Mouse (Mus musculus) hindbrain, embryonic 14.5 days (tissue): ENCODE data around the gene Mettl5. TPM values are rescaled to one million over a fixed set of nuclear protein-coding genes. Genes with fewer than 3 reads are reported as not detected.

Experiments used
- ATAC-seq: fragments of 200-750 bp; cut with Nextera tagmentation; 2 replicates; pipeline ENCODE4 v1.8.0; 2017; ENCODE audit warnings: moderate number of reproducible peaks, mild to moderate bottlenecking, moderate TSS enrichment, moderate library complexity; ENCODE audit not compliant: low FRiP score
- DNase-seq: peaks from one replicate; pipeline ENCODE4 v3.0.0-alpha.2; 2015; ENCODE audit warnings: low spot score
- H3K27ac ChIP-seq: fragments of 300-500 bp; sonication (generic); 2 replicates; pipeline ENCODE4 v1.5.1; 2014; ENCODE audit warnings: mild to moderate bottlenecking, moderate library complexity
- H3K27me3 ChIP-seq: fragments of 300-500 bp; sonication (generic); 2 replicates; pipeline ENCODE4 v1.6.1; 2014; ENCODE audit warnings: mild to moderate bottlenecking, low read length, mixed read lengths; ENCODE audit not compliant: control insufficient read depth, insufficient read depth
- H3K36me3 ChIP-seq: fragments of 300-500 bp; sonication (generic); replicated peaks from 2 replicates; pipeline ENCODE4 v1.6.1; 2014; ENCODE audit not compliant: control insufficient read depth, insufficient read depth
- H3K4me1 ChIP-seq: fragments of 300-500 bp; sonication (generic); replicated peaks from 2 replicates; pipeline ENCODE4 v1.6.1; 2014; ENCODE audit warnings: antibody characterized with exemption, low read length, mixed read lengths; ENCODE audit not compliant: control insufficient read depth, insufficient read depth
- H3K4me2 ChIP-seq: fragments of 300-500 bp; sonication (generic); replicated peaks from 2 replicates; pipeline ENCODE4 v1.6.1; 2014; ENCODE audit warnings: mild to moderate bottlenecking, moderate library complexity
- H3K4me3 ChIP-seq: fragments of 300-500 bp; sonication (generic); replicated peaks from 2 replicates; pipeline ENCODE4 v1.5.1; 2014; ENCODE audit warnings: mild to moderate bottlenecking, low read length
- H3K9ac ChIP-seq: fragments of 300-500 bp; sonication (generic); 2 replicates; pipeline ENCODE4 v1.6.1; 2014
- H3K9me3 ChIP-seq: fragments of 300-500 bp; sonication (generic); 2 replicates; pipeline ENCODE4 v1.6.1; 2016; ENCODE audit warnings: low read length; ENCODE audit not compliant: control insufficient read depth
- WGBS: fragments of 180-500 bp; shearing (Covaris S2); extraction: QIAGEN DNeasy Blood & Tissue Kit; methylation state at CpG from one replicate; pipeline ENCODE4 v1.1.7; 2014; 5-methylcytosine and 5-hydroxymethylcytosine counted together
- polyA plus RNA-seq: library from polyadenylated mRNA; unstranded; fragments of >200 nt; fragmentation: Nextera tagmentation; extraction: Ambion mirVana; gene quantifications from 2 replicates; pipeline ENCODE4 v1.2.1, GENCODE M21; 2014

Mettl5 gene
- polyA plus RNA-seq, 1 experiment from 2014 or later, result 33.7 TPM

- no peaks in the 10 kb centered on the region for H3K9me3 ChIP-seq
- peak; percentile 94 for DNase-seq
- H3K4me2 ChIP-seq, result peak within 1 kb of the TSS; percentile 69
- H3K9ac ChIP-seq, result peak within 1 kb of the TSS; percentile 98
- ATAC-seq, result peak; percentile 97
- peak within 1 kb of the TSS; percentile 95 for H3K4me3 ChIP-seq
- peaks cover 12% of the 10 kb centered on the region; the same call in 1 of the 2 replicates for H3K36me3 ChIP-seq
- peak within 1 kb of the TSS; percentile 88 for H3K27ac ChIP-seq
- H3K4me1 ChIP-seq, result peaks cover 23% of the 10 kb centered on the region
- no peaks in the 10 kb centered on the region for H3K27me3 ChIP-seq
- under 1% methylated on average over 66 of the region's 66 CpGs for WGBS
Measured at GRCm38 (mm10) chr2:69861485-69862091, 23.8 kb downstream of the Mettl5 start, which contains the start of gene Ssb. Gene Ssb, plus strand, starts transcription at chr2:69861562.

GRCm38 (mm10) chr2:69860972-69861452 is 24.4 kb downstream of the Mettl5 start:
- no peaks in the 10 kb centered on the region for H3K9me3 ChIP-seq
- 12% methylated on average over 13 of the region's 13 CpGs for WGBS
- DNase-seq (no peak), ATAC-seq (peak; percentile 56; the same call in 1 of the 2 replicates)
- H3K4me3 ChIP-seq, result peak overlapping the region; percentile 95
- peak overlapping the region; percentile 88 for H3K27ac ChIP-seq
- no peaks in the 10 kb centered on the region for H3K27me3 ChIP-seq
- H3K36me3 ChIP-seq, result peaks cover 7% of the 10 kb centered on the region; the same call in 1 of the 2 replicates
- H3K4me1 ChIP-seq, result peaks cover 23% of the 10 kb centered on the region
- peak overlapping the region; percentile 69 for H3K4me2 ChIP-seq
- peak overlapping the region; percentile 98 for H3K9ac ChIP-seq

GRCm38 (mm10) chr2:69857882-69858281 is 27.5 kb downstream of the Mettl5 start:
- no peaks in the 10 kb centered on the region for H3K9me3 ChIP-seq
- H3K4me3 ChIP-seq, result no peak overlapping the region
- no peaks in the 10 kb centered on the region for H3K27me3 ChIP-seq
- no peak for DNase-seq
- H3K27ac ChIP-seq, result no peak overlapping the region
- H3K36me3 ChIP-seq, result no peaks in the 10 kb centered on the region
- H3K9ac ChIP-seq, result no peak overlapping the region
- peaks cover 7% of the 10 kb centered on the region for H3K4me1 ChIP-seq
- WGBS, result 85% methylated on average over 1 of the region's 1 CpGs
- ATAC-seq, result no peak
- H3K4me2 ChIP-seq, result no peak overlapping the region

- 77% methylated on average over 8 of the region's 8 CpGs for WGBS
- Histone ChIP-seq H3K27ac (no peak overlapping the region), H3K27me3 (no peaks in the 10 kb centered on the region), H3K4me3 (no peak overlapping the region), H3K9me3 (no peaks in the 10 kb centered on the region), H3K4me1 (no peaks in the 10 kb centered on the region), H3K36me3 (no peaks in the 10 kb centered on the region), H3K4me2 (no peak overlapping the region), H3K9ac (no peak overlapping the region)
- no peak for DNase-seq
- no peak for ATAC-seq
Measured at GRCm38 (mm10) chr2:69856392-69856791, 29.0 kb downstream of the Mettl5 start.

- Histone ChIP-seq H3K36me3 (no peaks in the 10 kb centered on the region), H3K9ac (no peak overlapping the region), H3K4me2 (no peak overlapping the region), H3K27me3 (no peaks in the 10 kb centered on the region), H3K27ac (no peak overlapping the region), H3K9me3 (no peaks in the 10 kb centered on the region), H3K4me3 (no peak overlapping the region), H3K4me1 (no peaks in the 10 kb centered on the region)
- DNase-seq, result no peak
- WGBS, result 76% methylated on average over 2 of the region's 2 CpGs
- ATAC-seq, result no peak
Measured at GRCm38 (mm10) chr2:69851427-69852058, 33.9 kb downstream of the Mettl5 start.

GRCm38 (mm10) chr2:69849215-69849614 is 36.2 kb downstream of the Mettl5 start:
- Histone ChIP-seq H3K27me3 (no peaks in the 10 kb centered on the region), H3K9me3 (no peaks in the 10 kb centered on the region), H3K9ac (no peak overlapping the region), H3K4me1 (no peaks in the 10 kb centered on the region), H3K4me3 (no peak overlapping the region), H3K36me3 (no peaks in the 10 kb centered on the region), H3K27ac (no peak overlapping the region), H3K4me2 (no peak overlapping the region)
- no peak for DNase-seq
- 72% methylated on average over 6 of the region's 6 CpGs for WGBS
- ATAC-seq, result no peak

GRCm38 (mm10) chr2:69840261-69840660 is 45.2 kb downstream of the Mettl5 start:
- H3K27me3 ChIP-seq, result no peaks in the 10 kb centered on the region
- H3K4me3 ChIP-seq, result no peak overlapping the region
- DNase-seq (no peak), ATAC-seq (no peak)
- no peaks in the 10 kb centered on the region for H3K4me1 ChIP-seq
- no peak overlapping the region for H3K4me2 ChIP-seq
- H3K9me3 ChIP-seq, result no peaks in the 10 kb centered on the region
- peaks cover 19% of the 10 kb centered on the region for H3K36me3 ChIP-seq
- 45% methylated on average over 6 of the region's 6 CpGs for WGBS
- H3K9ac ChIP-seq, result no peak overlapping the region
- no peak overlapping the region for H3K27ac ChIP-seq

- no peak for DNase-seq
- Histone ChIP-seq H3K27me3 (no peaks in the 10 kb centered on the region), H3K27ac (no peak overlapping the region), H3K4me1 (no peaks in the 10 kb centered on the region), H3K36me3 (peaks cover 35% of the 10 kb centered on the region), H3K9ac (no peak overlapping the region), H3K4me2 (no peak overlapping the region), H3K9me3 (no peaks in the 10 kb centered on the region), H3K4me3 (no peak overlapping the region)
- ATAC-seq, result no peak
Measured at GRCm38 (mm10) chr2:69838707-69839106, 46.7 kb downstream of the Mettl5 start.

- no peaks in the 10 kb centered on the region for H3K9me3 ChIP-seq
- DNase-seq (no peak), ATAC-seq (no peak)
- no peak overlapping the region for H3K4me3 ChIP-seq
- H3K36me3 ChIP-seq, result peaks cover 42% of the 10 kb centered on the region
- no peaks in the 10 kb centered on the region for H3K4me1 ChIP-seq
- no peak overlapping the region for H3K4me2 ChIP-seq
- H3K9ac ChIP-seq, result no peak overlapping the region
- no peak overlapping the region for H3K27ac ChIP-seq
- WGBS, result 26% methylated on average over 3 of the region's 3 CpGs
- no peaks in the 10 kb centered on the region for H3K27me3 ChIP-seq
Measured at GRCm38 (mm10) chr2:69837996-69838395, 47.4 kb downstream of the Mettl5 start.
